Mouse (Mus musculus) neural tube, embryonic 15.5 days (tissue): ENCODE measurements at regions not wholly inside any gene's neighbourhood (a gene's known extent, or its start where the extent isn't known, plus 50 kb on each side); places are given as distances from the start of the nearest gene placed in this dataset.

Source experiments
- ATAC-seq: fragments of 200-750 bp; cut with Nextera tagmentation; 2 replicates; pipeline ENCODE4 v1.8.0; 2017; ENCODE audit warnings: mild to moderate bottlenecking, moderate TSS enrichment, moderate library complexity; ENCODE audit not compliant: low FRiP score
- H3K27ac ChIP-seq: fragments of 300-500 bp; sonication (generic); replicated peaks from 2 replicates; pipeline ENCODE4 v1.5.1; 2015; ENCODE audit warnings: mild to moderate bottlenecking, inconsistent platforms
- H3K27me3 ChIP-seq: fragments of 300-500 bp; sonication (generic); replicated peaks from 2 replicates; pipeline ENCODE4 v1.6.1; 2015; ENCODE audit warnings: inconsistent platforms
- H3K36me3 ChIP-seq: fragments of 300-500 bp; sonication (generic); 2 replicates; pipeline ENCODE4 v1.6.1; 2015; ENCODE audit warnings: inconsistent platforms
- H3K4me1 ChIP-seq: fragments of 300-500 bp; sonication (generic); 2 replicates; pipeline ENCODE4 v1.6.1; 2015; ENCODE audit warnings: inconsistent platforms
- H3K4me2 ChIP-seq: fragments of 300-500 bp; sonication (generic); 2 replicates; pipeline ENCODE4 v1.6.1; 2015; ENCODE audit warnings: inconsistent platforms, mild to moderate bottlenecking, moderate library complexity
- H3K4me3 ChIP-seq: fragments of 300-500 bp; sonication (generic); replicated peaks from 2 replicates; pipeline ENCODE4 v1.5.1; 2015; ENCODE audit warnings: mild to moderate bottlenecking, inconsistent platforms
- H3K9ac ChIP-seq: fragments of 300-500 bp; sonication (generic); replicated peaks from 2 replicates; pipeline ENCODE4 v1.6.1; 2015; ENCODE audit warnings: mild to moderate bottlenecking, inconsistent platforms
- H3K9me3 ChIP-seq: fragments of 300-500 bp; sonication (generic); replicated peaks from 2 replicates; pipeline ENCODE4 v1.6.1; 2016; ENCODE audit warnings: inconsistent platforms
- WGBS: fragments of 180-500 bp; shearing (Covaris S2); methylation state at CpG from one replicate; pipeline ENCODE4 v1.1.7; 2015; ENCODE audit warnings: mixed read lengths; 5-methylcytosine and 5-hydroxymethylcytosine counted together

GRCm38 (mm10) chr5:45292833-45293546 lies 157.0 kb downstream of the Qdpr start:
- Histone ChIP-seq H3K4me2 (no peak overlapping the region), H3K9ac (no peak overlapping the region), H3K4me1 (no peaks in the 10 kb centered on the region), H3K27ac (no peak overlapping the region), H3K4me3 (no peak overlapping the region), H3K36me3 (no peaks in the 10 kb centered on the region), H3K9me3 (no peaks in the 10 kb centered on the region), H3K27me3 (no peaks in the 10 kb centered on the region)
- WGBS: 76% methylated on average over 9 of the region's 9 CpGs
- ATAC-seq: no peak

GRCm38 (mm10) chr5:45292383-45292782 lies 157.7 kb downstream of the Qdpr start:
- Histone ChIP-seq H3K4me2 (no peak overlapping the region), H3K9ac (no peak overlapping the region), H3K27ac (no peak overlapping the region), H3K27me3 (no peaks in the 10 kb centered on the region), H3K36me3 (no peaks in the 10 kb centered on the region), H3K4me1 (no peaks in the 10 kb centered on the region), H3K9me3 (no peaks in the 10 kb centered on the region), H3K4me3 (no peak overlapping the region)
- 93% methylated on average over 1 of the region's 1 CpGs for WGBS
- ATAC-seq: no peak

- H3K4me3 ChIP-seq: no peak overlapping the region
- no peaks in the 10 kb centered on the region for H3K27me3 ChIP-seq
- H3K36me3 ChIP-seq: no peaks in the 10 kb centered on the region
- ATAC-seq: no peak
- WGBS: 92% methylated on average over 1 of the region's 1 CpGs
- no peak overlapping the region for H3K9ac ChIP-seq
- no peaks in the 10 kb centered on the region for H3K9me3 ChIP-seq
- no peak overlapping the region for H3K27ac ChIP-seq
- H3K4me1 ChIP-seq: no peaks in the 10 kb centered on the region
- no peak overlapping the region for H3K4me2 ChIP-seq
Measured at GRCm38 (mm10) chr5:45291752-45292151, 158.3 kb downstream of the Qdpr start.

GRCm38 (mm10) chr5:45291276-45291675 lies 158.8 kb downstream of the Qdpr start:
- Histone ChIP-seq H3K4me3 (no peak overlapping the region), H3K9ac (no peak overlapping the region), H3K4me2 (no peak overlapping the region), H3K9me3 (no peaks in the 10 kb centered on the region), H3K4me1 (no peaks in the 10 kb centered on the region), H3K27me3 (no peaks in the 10 kb centered on the region), H3K27ac (no peak overlapping the region), H3K36me3 (no peaks in the 10 kb centered on the region)
- ATAC-seq: no peak
- 93% methylated on average over 3 of the region's 3 CpGs for WGBS

GRCm38 (mm10) chr5:45286454-45286853 lies 163.6 kb downstream of the Qdpr start:
- Histone ChIP-seq H3K4me2 (no peak overlapping the region), H3K9ac (no peak overlapping the region), H3K27ac (no peak overlapping the region), H3K36me3 (no peaks in the 10 kb centered on the region), H3K27me3 (no peaks in the 10 kb centered on the region), H3K4me1 (peaks cover 6% of the 10 kb centered on the region), H3K4me3 (no peak overlapping the region), H3K9me3 (no peaks in the 10 kb centered on the region)
- WGBS: 90% methylated on average over 8 of the region's 8 CpGs
- no peak for ATAC-seq

GRCm38 (mm10) chr5:45284680-45285079 lies 165.4 kb downstream of the Qdpr start:
- H3K27ac ChIP-seq: no peak overlapping the region
- no peak overlapping the region for H3K4me3 ChIP-seq
- ATAC-seq: no peak
- H3K27me3 ChIP-seq: no peaks in the 10 kb centered on the region
- H3K9ac ChIP-seq: no peak overlapping the region
- no peaks in the 10 kb centered on the region for H3K9me3 ChIP-seq
- H3K4me2 ChIP-seq: no peak overlapping the region
- no peaks in the 10 kb centered on the region for H3K36me3 ChIP-seq
- H3K4me1 ChIP-seq: peaks cover 6% of the 10 kb centered on the region

GRCm38 (mm10) chr5:45283908-45284415 lies 166.1 kb downstream of the Qdpr start:
- Histone ChIP-seq H3K4me3 (no peak overlapping the region), H3K4me2 (no peak overlapping the region), H3K9ac (no peak overlapping the region), H3K36me3 (no peaks in the 10 kb centered on the region), H3K4me1 (peaks cover 6% of the 10 kb centered on the region), H3K9me3 (no peaks in the 10 kb centered on the region), H3K27me3 (no peaks in the 10 kb centered on the region), H3K27ac (no peak overlapping the region)
- ATAC-seq: no peak
- 56% methylated on average over 2 of the region's 2 CpGs for WGBS

- H3K9ac ChIP-seq: no peak overlapping the region
- H3K36me3 ChIP-seq: no peaks in the 10 kb centered on the region
- H3K4me3 ChIP-seq: no peak overlapping the region
- no peak overlapping the region for H3K27ac ChIP-seq
- ATAC-seq: peak; percentile 84
- WGBS: 19% methylated on average over 9 of the region's 9 CpGs
- no peaks in the 10 kb centered on the region for H3K27me3 ChIP-seq
- peaks cover 14% of the 10 kb centered on the region for H3K4me1 ChIP-seq
- no peak overlapping the region for H3K4me2 ChIP-seq
- H3K9me3 ChIP-seq: no peaks in the 10 kb centered on the region
Measured at GRCm38 (mm10) chr5:45282207-45282930, 167.7 kb downstream of the Qdpr start.

GRCm38 (mm10) chr5:45278571-45278970 lies 171.5 kb downstream of the Qdpr start:
- no peaks in the 10 kb centered on the region for H3K9me3 ChIP-seq
- peaks cover 15% of the 10 kb centered on the region for H3K4me1 ChIP-seq
- no peaks in the 10 kb centered on the region for H3K36me3 ChIP-seq
- peak overlapping the region; percentile 54; the same call in 1 of the 2 replicates for H3K27ac ChIP-seq
- H3K4me3 ChIP-seq: peak overlapping the region; percentile 31
- ATAC-seq: peak; percentile 82
- no peaks in the 10 kb centered on the region for H3K27me3 ChIP-seq
- H3K4me2 ChIP-seq: peak overlapping the region; percentile 63
- 0 out of 2 replicates have a peak overlapping the region, but pooled peaks have one; percentile 40 for H3K9ac ChIP-seq
- WGBS: under 1% methylated on average over 9 of the region's 9 CpGs

- WGBS: under 1% methylated on average over 10 of the region's 10 CpGs
- H3K4me1 ChIP-seq: peaks cover 15% of the 10 kb centered on the region
- peak overlapping the region; percentile 63 for H3K4me2 ChIP-seq
- peak overlapping the region; percentile 40; the same call in 1 of the 2 replicates for H3K9ac ChIP-seq
- H3K9me3 ChIP-seq: no peaks in the 10 kb centered on the region
- ATAC-seq: peak; percentile 69; the same call in 1 of the 2 replicates
- H3K4me3 ChIP-seq: peak overlapping the region; percentile 31
- no peaks in the 10 kb centered on the region for H3K27me3 ChIP-seq
- H3K36me3 ChIP-seq: no peaks in the 10 kb centered on the region
- H3K27ac ChIP-seq: peak overlapping the region; percentile 54
Measured at GRCm38 (mm10) chr5:45278005-45278432, 172.0 kb downstream of the Qdpr start.

- Histone ChIP-seq H3K36me3 (no peaks in the 10 kb centered on the region), H3K4me2 (no peak overlapping the region), H3K27ac (no peak overlapping the region), H3K9me3 (no peaks in the 10 kb centered on the region), H3K9ac (no peak overlapping the region), H3K4me1 (no peaks in the 10 kb centered on the region), H3K27me3 (no peaks in the 10 kb centered on the region), H3K4me3 (no peak overlapping the region)
- WGBS: 75% methylated on average over 3 of the region's 3 CpGs
- no peak for ATAC-seq
Measured at GRCm38 (mm10) chr5:45270679-45271078, 179.4 kb downstream of the Qdpr start.

- Histone ChIP-seq H3K4me2 (no peak overlapping the region), H3K4me3 (no peak overlapping the region), H3K4me1 (no peaks in the 10 kb centered on the region), H3K27ac (no peak overlapping the region), H3K9me3 (no peaks in the 10 kb centered on the region), H3K36me3 (no peaks in the 10 kb centered on the region), H3K9ac (no peak overlapping the region), H3K27me3 (no peaks in the 10 kb centered on the region)
- no peak for ATAC-seq
- WGBS: 87% methylated on average over 5 of the region's 5 CpGs
Measured at GRCm38 (mm10) chr5:45269391-45269790, 180.6 kb downstream of the Qdpr start.
